Mouse (Mus musculus) heart, postnatal 25 days (tissue): Measurements from ENCODE around the gene Hebp1. TPM values are rescaled to one million over a fixed set of nuclear protein-coding genes. Genes with fewer than 3 reads are reported as not detected.

Source experiments
- DNase-seq: peaks from one replicate; pipeline ENCODE4 v3.0.0; 2022; ENCODE audit warnings: low spot score
- intact Hi-C: fragments of 180-260 bp; cut with DNase I; formaldehyde crosslinking; loops from one replicate; pipeline ENCODE4 v1.15.1; 2025
- total RNA-seq, 2 experiments: library from RNA; stranded (reverse); gene quantifications; 2 replicates each; pipeline ENCODE4 v1.2.3; 2021

Hebp1 gene
- total RNA-seq, 2 experiments from 2014 or later: 40.0 to 43.4 TPM

DNA sequence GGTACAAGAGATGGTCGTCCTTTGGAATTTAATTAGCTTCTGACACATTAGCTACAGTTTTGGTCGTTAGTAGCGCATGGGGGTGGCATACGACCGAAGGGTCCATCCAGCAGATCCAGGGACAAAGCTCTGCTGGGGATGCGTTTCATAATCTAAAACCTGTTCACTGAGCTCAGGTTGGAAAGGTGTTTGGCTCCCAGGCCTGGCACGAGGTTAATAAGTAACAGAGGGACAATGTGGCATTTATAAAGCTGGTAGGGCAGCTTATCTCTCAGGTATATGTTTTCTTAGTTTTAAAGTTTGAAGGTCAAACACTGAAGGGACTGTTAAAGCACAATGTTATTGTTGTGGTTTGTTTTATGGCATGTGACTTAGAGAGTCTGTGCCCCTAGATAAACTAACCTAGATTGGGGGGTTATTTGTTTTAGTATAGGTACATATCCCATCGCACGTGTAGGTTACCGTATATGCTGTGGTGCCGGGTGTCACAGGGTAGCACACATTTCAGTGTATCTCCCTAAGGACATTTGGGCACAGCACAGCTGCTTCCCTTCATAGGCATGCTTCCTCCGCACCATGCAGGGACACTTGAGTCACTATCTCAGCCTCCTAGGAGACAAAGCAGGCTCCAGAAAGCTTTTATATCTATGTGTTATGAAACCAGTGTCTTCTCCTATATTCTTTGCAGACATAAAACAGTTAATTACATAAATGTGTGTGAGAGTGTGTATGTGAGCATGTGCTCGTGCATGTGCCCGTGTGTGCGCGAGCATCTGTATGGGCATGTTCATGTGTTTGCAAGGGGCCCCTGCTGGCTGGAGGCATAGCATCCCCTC, 2.5 kb upstream of the Hebp1 start:
- intact Hi-C loops: no loop called here

GRCm38 (mm10) chr6:135198726-135199125, 904 bp upstream of the Hebp1 start:
- no peak for DNase-seq
- intact Hi-C loops: no loop called here

More for the DNA sequence above, 2.5 kb upstream of the Hebp1 start:
- no peak for DNase-seq

- intact Hi-C loops: no loop called here
- no peak for DNase-seq
These were observed 376 bp downstream of the Hebp1 start for GRCm38 (mm10) chr6:135197446-135197845.

DNA sequence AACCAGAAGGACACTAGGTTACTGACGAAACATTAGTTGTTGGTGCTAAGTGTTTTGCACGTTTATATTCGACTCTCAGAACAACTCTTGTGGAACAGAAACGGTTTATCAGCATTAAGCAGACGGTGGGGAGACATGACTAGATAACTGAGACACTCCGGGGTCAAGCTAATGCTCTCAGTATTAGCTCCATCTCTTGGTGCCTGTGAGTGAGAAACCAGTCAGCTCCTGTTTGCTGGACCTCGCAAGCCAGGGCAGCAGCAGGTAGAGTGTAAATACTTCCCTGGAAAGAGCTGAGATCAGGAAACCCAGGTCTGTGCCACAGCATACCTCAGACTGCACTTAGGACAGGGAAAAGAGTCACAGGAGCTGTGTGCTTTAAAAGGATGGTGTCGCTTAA, 1.1 kb downstream of the Hebp1 start:
- intact Hi-C loops: no loop called here
- no peak for DNase-seq

DNA sequence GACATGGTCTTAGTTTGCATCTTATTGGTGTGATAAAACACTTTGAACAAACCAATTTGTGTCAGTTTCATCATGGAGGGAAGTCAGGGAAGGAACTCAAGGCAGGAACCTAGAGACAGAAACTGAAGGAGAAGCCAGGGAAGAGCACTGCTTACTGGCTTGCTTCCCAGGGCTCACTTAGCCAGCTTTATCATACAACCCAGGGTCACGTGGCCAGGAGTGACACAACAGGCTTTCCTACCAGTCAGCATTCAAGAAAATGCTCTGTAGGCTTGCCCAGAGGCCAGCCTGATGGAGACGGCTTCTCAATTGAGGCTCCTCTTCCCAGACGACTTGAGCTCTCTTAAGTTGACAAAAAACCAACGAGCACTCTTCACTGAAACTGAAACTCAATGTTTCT, 2.9 kb downstream of the Hebp1 start:
- intact Hi-C loops: no loop called here
- DNase-seq: no peak

DNA sequence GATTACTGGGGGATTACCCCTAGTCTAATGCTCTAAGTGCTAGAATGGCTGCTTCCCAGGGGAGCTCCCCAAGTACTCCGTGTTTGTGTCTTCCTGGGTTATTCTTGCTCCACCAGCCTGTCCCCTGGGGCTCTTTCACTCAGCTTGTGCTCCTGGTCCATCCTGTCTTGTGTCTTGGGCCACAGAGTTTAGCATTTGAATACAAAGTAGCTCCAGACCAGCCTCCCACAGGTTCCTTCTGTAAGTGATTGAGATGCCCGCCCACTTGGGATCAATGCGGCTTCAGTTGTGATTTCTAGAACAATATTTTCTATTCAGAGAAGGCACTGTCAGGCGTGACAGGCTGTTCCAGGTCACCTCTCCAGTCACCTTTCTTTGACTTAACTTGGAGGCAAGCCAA, 4.1 kb downstream of the Hebp1 start:
- DNase-seq: no peak
- intact Hi-C loops: no loop called here

GRCm38 (mm10) chr6:135192993-135193392, 4.8 kb downstream of the Hebp1 start:
- DNase-seq: no peak
- intact Hi-C loops: no loop called here

DNA sequence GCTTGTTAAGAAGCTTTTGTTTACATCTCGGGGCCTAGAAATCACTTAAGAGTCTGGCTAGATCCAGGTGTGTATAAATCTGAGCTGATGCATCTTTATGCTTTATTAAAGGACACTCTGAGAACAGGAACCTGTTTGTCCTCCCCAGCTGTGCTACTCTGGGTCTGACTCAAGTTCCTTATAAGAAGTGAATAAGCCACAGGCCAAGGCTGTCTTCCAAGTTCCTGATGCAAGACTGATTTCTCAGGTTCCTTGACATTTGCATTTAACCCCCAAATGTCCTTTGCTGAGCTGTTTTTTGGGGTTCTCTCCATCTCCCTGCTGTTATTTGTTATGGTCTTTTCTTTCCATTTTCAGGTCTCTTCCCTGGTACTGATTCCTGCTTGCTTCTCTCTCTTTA, 5.9 kb downstream of the Hebp1 start:
- intact Hi-C loops: no loop called here
- DNase-seq: no peak

- intact Hi-C loops: no loop called here
- no peak for DNase-seq
These were observed 7.7 kb downstream of the Hebp1 start for GRCm38 (mm10) chr6:135190122-135190521.

GRCm38 (mm10) chr6:135188629-135189028, 9.2 kb downstream of the Hebp1 start:
- no peak for DNase-seq
- intact Hi-C loops: no loop called here

- no peak for DNase-seq
- intact Hi-C loops: no loop called here
These were observed 10.5 kb downstream of the Hebp1 start for GRCm38 (mm10) chr6:135187076-135187917.

- intact Hi-C loops: no loop called here
- no peak for DNase-seq
These were observed 13.9 kb downstream of the Hebp1 start for GRCm38 (mm10) chr6:135183961-135184360.

DNA sequence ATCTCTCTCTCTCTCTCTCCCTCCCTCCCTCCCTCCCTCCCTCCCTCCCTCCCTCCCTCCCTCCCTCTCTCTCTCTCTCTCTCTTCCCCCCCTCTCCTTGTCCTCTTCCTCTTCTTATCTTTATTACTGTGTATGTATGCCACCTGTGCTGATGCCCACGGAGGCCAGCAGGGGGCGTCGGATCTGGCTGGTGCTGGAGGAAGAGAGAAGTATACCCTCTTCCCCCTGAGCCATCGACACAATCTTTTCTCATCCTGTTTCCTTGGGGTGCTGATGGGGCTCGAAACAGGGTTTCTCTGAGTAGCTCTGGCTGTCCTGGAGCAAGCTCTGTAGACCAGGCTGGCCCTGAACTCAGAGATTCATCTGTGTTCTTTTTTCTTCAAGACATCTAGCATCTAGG, 14.9 kb downstream of the Hebp1 start:
- no peak for DNase-seq
- intact Hi-C loops: no loop called here

GRCm38 (mm10) chr6:135178599-135178998, 19.2 kb downstream of the Hebp1 start:
- DNase-seq: no peak
- intact Hi-C loops: no loop called here

GRCm38 (mm10) chr6:135177271-135177670, 20.6 kb downstream of the Hebp1 start:
- intact Hi-C loops: no loop called here
- no peak for DNase-seq

GRCm38 (mm10) chr6:135175014-135175413, 22.8 kb downstream of the Hebp1 start:
- intact Hi-C loops: no loop called here
- no peak for DNase-seq

DNA sequence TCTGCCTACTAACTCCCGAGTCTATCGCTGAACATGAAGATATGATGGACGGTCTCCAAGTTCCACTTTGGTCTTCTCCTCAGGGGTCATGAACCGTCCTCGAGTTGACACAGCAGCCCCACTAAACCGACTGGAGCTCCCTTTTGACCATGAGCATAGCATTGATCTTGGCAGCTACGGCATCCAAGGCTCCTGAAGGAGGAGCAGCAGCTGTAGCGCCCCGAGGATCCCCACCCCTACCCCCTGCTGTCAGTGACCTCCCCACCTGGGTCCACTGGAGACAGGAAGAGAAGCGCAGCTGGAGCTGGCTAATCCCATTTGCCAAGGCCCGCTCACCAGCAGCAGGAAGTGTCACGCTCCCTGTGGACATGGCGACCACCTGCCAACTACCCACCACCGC, 26.1 kb downstream of the Hebp1 start:
- no peak for DNase-seq
- intact Hi-C loops: no loop called here

DNA sequence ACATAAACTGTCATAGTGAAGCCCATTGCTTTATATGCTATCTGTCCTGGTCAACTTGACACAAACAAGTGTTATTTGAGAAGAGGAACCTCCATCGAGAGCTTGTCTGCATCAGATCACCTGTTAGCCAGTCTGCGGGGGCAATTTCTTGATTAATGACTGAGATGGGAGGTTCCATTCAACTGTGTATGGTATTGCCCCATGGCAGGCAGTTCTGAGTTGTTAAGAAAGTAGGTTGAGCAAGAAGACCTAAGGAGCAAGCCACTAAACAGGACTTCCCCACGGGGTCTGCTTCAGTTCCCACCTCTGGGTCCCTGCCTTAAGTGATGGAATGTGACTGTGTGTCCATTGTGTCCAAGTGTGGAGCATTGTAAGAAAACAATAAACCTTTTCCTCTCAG, 28.6 kb downstream of the Hebp1 start:
- intact Hi-C loops: no loop called here
- DNase-seq: no peak

GRCm38 (mm10) chr6:135168471-135168870, 29.4 kb downstream of the Hebp1 start:
- no peak for DNase-seq
- intact Hi-C loops: no loop called here

GRCm38 (mm10) chr6:135167380-135168311, 30.2 kb downstream of the Hebp1 start:
- intact Hi-C loops: no loop called here
- peak; percentile 72 for DNase-seq
